Mouse (Mus musculus) C2C12 (cell line): ENCODE measurements around the gene Cpt2. TPM values are rescaled to one million over a fixed set of nuclear protein-coding genes. Genes with fewer than 3 reads are reported as not detected.

Source experiments
- H3K27me3 ChIP-seq: one replicate; pipeline ENCODE4 v1.6.1; 2011; ENCODE audit not compliant: control insufficient read depth, insufficient read depth, insufficient read length
- H3K36me3 ChIP-seq: one replicate; pipeline ENCODE4 v1.6.1; 2011; ENCODE audit not compliant: control insufficient read depth, insufficient read depth
- H3K4me3 ChIP-seq: one replicate; pipeline ENCODE4 v1.5.1; 2011; ENCODE audit warnings: mild to moderate bottlenecking, control low read depth; ENCODE audit not compliant: poor library complexity, insufficient read depth, severe bottlenecking
- H3K79me2 ChIP-seq: one replicate; pipeline ENCODE4 v1.6.1; 2011; ENCODE audit not compliant: control insufficient read depth, insufficient read depth
- H3K79me3 ChIP-seq: one replicate; pipeline ENCODE4 v1.6.1; 2011; ENCODE audit warnings: low read depth, control low read depth
- H3ac ChIP-seq: one replicate; pipeline ENCODE3; 2011; ENCODE audit warnings: low read depth; ENCODE audit not compliant: control insufficient read depth, insufficient read length
- CEBPB ChIP-seq: IDR thresholded peaks from one replicate; pipeline ENCODE4 v1.6.1; 2011; ENCODE audit warnings: low read depth, mild to moderate bottlenecking, control low read depth, moderate library complexity
- CTCF ChIP-seq: IDR thresholded peaks from one replicate; pipeline ENCODE4 v1.5.1; 2011; ENCODE audit not compliant: control insufficient read depth, insufficient read depth, insufficient read length
- FOSL1 ChIP-seq: IDR thresholded peaks from one replicate; pipeline ENCODE4 v1.8.0; 2011; ENCODE audit warnings: mild to moderate bottlenecking, low read length; ENCODE audit not compliant: poor library complexity, insufficient read depth, severe bottlenecking
- MAX ChIP-seq: IDR thresholded peaks from one replicate; pipeline ENCODE4 v1.6.1; 2011; ENCODE audit warnings: mild to moderate bottlenecking, control low read depth
- MYOD1 ChIP-seq: IDR thresholded peaks from one replicate; pipeline ENCODE4 v1.6.1; 2011; ENCODE audit warnings: low read depth; ENCODE audit not compliant: control insufficient read depth, insufficient read length
- MYOG ChIP-seq: IDR thresholded peaks from one replicate; pipeline ENCODE4 v1.6.1; 2011; ENCODE audit not compliant: control insufficient read depth, insufficient read length; ENCODE audit errors: extremely low read depth
- USF1 ChIP-seq: IDR thresholded peaks from one replicate; pipeline ENCODE4 v1.6.1; 2011; ENCODE audit warnings: low read depth, mild to moderate bottlenecking, control low read depth, moderate library complexity
- polyA plus RNA-seq: library from polyadenylated mRNA; unstranded; fragments of >200 nt; fragmentation: generic; extraction: Trizol; gene quantifications from one replicate; pipeline ENCODE4 v1.2.1, GENCODE M21; 2012; ENCODE audit warnings: missing spikeins

The Cpt2 gene
- polyA plus RNA-seq, 1 experiment: 18.8 TPM

GRCm38 (mm10) chr4:107889731-107890432 lies 33.5 kb downstream of the Cpt2 start, which contains the start of gene 0610037L13Rik:
Gene 0610037L13Rik, plus strand, starts transcription at chr4:107889813.
- no peaks in the 10 kb centered on the region for H3K27me3 ChIP-seq
- H3K4me3 ChIP-seq: peak within 1 kb of the TSS; percentile 53
- H3K36me3 ChIP-seq: peaks cover 62% of the 10 kb centered on the region
- peak within 1 kb of the TSS; percentile 76 for H3ac ChIP-seq
- TF ChIP-seq MYOD1: no peak
- no peak for TF ChIP-seq FOSL1
- H3K79me3 ChIP-seq: peaks cover 2% of the 10 kb centered on the region
- peaks cover 12% of the 10 kb centered on the region for H3K79me2 ChIP-seq

- Histone ChIP-seq H3K79me2 (peaks cover 12% of the 10 kb centered on the region), H3K36me3 (peaks cover 67% of the 10 kb centered on the region), H3K4me3 (peak overlapping the region; percentile 53), H3ac (peak overlapping the region; percentile 76), H3K79me3 (peaks cover 2% of the 10 kb centered on the region), H3K27me3 (no peaks in the 10 kb centered on the region)
- TF ChIP-seq CEBPB (no peak), MYOD1 (no peak), MAX (no peak), MYOG (no peak)
Observed at GRCm38 (mm10) chr4:107889385-107889730, 34.1 kb downstream of the Cpt2 start.

- H3ac ChIP-seq: no peak overlapping the region
- H3K36me3 ChIP-seq: peaks cover 77% of the 10 kb centered on the region
- no peak overlapping the region for H3K4me3 ChIP-seq
- TF ChIP-seq MYOD1 (no peak), MYOG (no peak), USF1 (no peak), CEBPB (no peak), FOSL1 (no peak), CTCF (no peak), MAX (no peak)
- H3K27me3 ChIP-seq: no peaks in the 10 kb centered on the region
- peaks cover 5% of the 10 kb centered on the region for H3K79me3 ChIP-seq
- H3K79me2 ChIP-seq: peaks cover 27% of the 10 kb centered on the region
Observed at GRCm38 (mm10) chr4:107886371-107886770, 37.0 kb downstream of the Cpt2 start.

- no peak for TF ChIP-seq FOSL1
- TF ChIP-seq CEBPB: no peak
- TF ChIP-seq USF1: no peak
- TF ChIP-seq MYOG: no peak
- no peak for TF ChIP-seq MYOD1
- no peak for TF ChIP-seq CTCF
- no peak for TF ChIP-seq MAX
- no peak overlapping the region for H3K4me3 ChIP-seq
- no peaks in the 10 kb centered on the region for H3K27me3 ChIP-seq
- H3ac ChIP-seq: no peak overlapping the region
- peaks cover 56% of the 10 kb centered on the region for H3K36me3 ChIP-seq
- H3K79me3 ChIP-seq: peaks cover 21% of the 10 kb centered on the region
- peaks cover 33% of the 10 kb centered on the region for H3K79me2 ChIP-seq
Observed at GRCm38 (mm10) chr4:107881631-107882030, 41.8 kb downstream of the Cpt2 start.

GRCm38 (mm10) chr4:107879254-107880050 lies 44.0 kb downstream of the Cpt2 start, which contains the start of gene Magoh:
Gene Magoh, plus strand, starts transcription at chr4:107879755.
- Histone ChIP-seq H3K79me2 (peaks cover 33% of the 10 kb centered on the region), H3K36me3 (peaks cover 35% of the 10 kb centered on the region), H3K27me3 (no peaks in the 10 kb centered on the region), H3K4me3 (peak within 1 kb of the TSS; percentile 93), H3ac (peak within 1 kb of the TSS; percentile 78), H3K79me3 (peaks cover 21% of the 10 kb centered on the region)
- peak; percentile 40 for TF ChIP-seq MAX
- no peak for TF ChIP-seq MYOD1

GRCm38 (mm10) chr4:107864866-107865265 lies 58.5 kb downstream of the Cpt2 start:
- TF ChIP-seq MYOD1 (no peak), MAX (no peak), FOSL1 (peak; percentile 18), CEBPB (no peak), USF1 (no peak), MYOG (no peak)
- Histone ChIP-seq H3K36me3 (peaks cover 43% of the 10 kb centered on the region), H3K4me3 (no peak overlapping the region), H3K27me3 (no peaks in the 10 kb centered on the region), H3K79me3 (no peaks in the 10 kb centered on the region), H3ac (no peak overlapping the region), H3K79me2 (no peaks in the 10 kb centered on the region)
